Mouse (Mus musculus) midbrain, postnatal 0 days (tissue): ENCODE results near the gene As3mt. TPM values are rescaled to one million over a fixed set of nuclear protein-coding genes. Genes with fewer than 3 reads are reported as not detected.

Experiments
- ATAC-seq: fragments of 200-750 bp; cut with Nextera tagmentation; 2 replicates; pipeline ENCODE4 v1.8.0; 2017; ENCODE audit warnings: moderate number of reproducible peaks, mild to moderate bottlenecking, moderate TSS enrichment, moderate library complexity; ENCODE audit not compliant: low FRiP score
- DNase-seq: peaks from one replicate; pipeline ENCODE4 v3.0.0-alpha.2; 2015; ENCODE audit warnings: low spot score
- H3K27ac ChIP-seq: fragments of 300-500 bp; sonication (generic); 2 replicates; pipeline ENCODE4 v1.5.1; 2014; ENCODE audit warnings: low read depth, mild to moderate bottlenecking, low read length, mixed read lengths
- H3K27me3 ChIP-seq: fragments of 300-500 bp; sonication (generic); 2 replicates; pipeline ENCODE4 v1.6.1; 2014; ENCODE audit warnings: low read length, control low read depth, mixed read lengths; ENCODE audit not compliant: insufficient read depth
- H3K36me3 ChIP-seq: fragments of 300-500 bp; sonication (generic); 2 replicates; pipeline ENCODE4 v1.6.1; 2014; ENCODE audit warnings: low read length, control low read depth, mixed read lengths; ENCODE audit not compliant: insufficient read depth
- H3K4me1 ChIP-seq: fragments of 300-500 bp; sonication (generic); 2 replicates; pipeline ENCODE4 v1.6.1; 2014; ENCODE audit warnings: mild to moderate bottlenecking, control low read depth, antibody characterized with exemption, low read length, mixed read lengths; ENCODE audit not compliant: insufficient read depth
- H3K4me2 ChIP-seq: fragments of 300-500 bp; sonication (generic); 2 replicates; pipeline ENCODE4 v1.6.1; 2014; ENCODE audit warnings: low read depth, mild to moderate bottlenecking, low read length, mixed read lengths; ENCODE audit not compliant: poor library complexity, severe bottlenecking
- H3K4me3 ChIP-seq: fragments of 300-500 bp; sonication (generic); 2 replicates; pipeline ENCODE4 v1.5.1; 2014; ENCODE audit warnings: low read depth, mild to moderate bottlenecking, low read length, moderate library complexity
- H3K9ac ChIP-seq: fragments of 300-500 bp; sonication (generic); replicated peaks from 2 replicates; pipeline ENCODE4 v1.6.1; 2014; ENCODE audit warnings: mild to moderate bottlenecking, low read length, moderate library complexity, mixed read lengths; ENCODE audit not compliant: poor library complexity, severe bottlenecking
- H3K9me3 ChIP-seq: fragments of 300-500 bp; sonication (generic); 2 replicates; pipeline ENCODE4 v1.6.1; 2016; ENCODE audit warnings: low read length, control low read depth
- CTCF ChIP-seq: IDR thresholded peaks from 2 replicates; pipeline ENCODE4 v1.5.1; 2016; ENCODE audit warnings: antibody characterized with exemption, mild to moderate bottlenecking
- WGBS: fragments of 180-500 bp; shearing (Covaris S2); extraction: QIAGEN DNeasy Blood & Tissue Kit; methylation state at CpG from one replicate; pipeline ENCODE4 v1.1.7; 2014; 5-methylcytosine and 5-hydroxymethylcytosine counted together
- polyA plus RNA-seq: library from polyadenylated mRNA; unstranded; fragments of >200 nt; fragmentation: Nextera tagmentation; extraction: Ambion mirVana; gene quantifications from 2 replicates; pipeline ENCODE4 v1.2.1, GENCODE M21; 2015
- total RNA-seq: library from RNA; depleted of rRNA; stranded (reverse); fragments of >200 nt; gene quantifications from 2 replicates; pipeline ENCODE4 v1.2.3, GENCODE M21; 2014

Gene As3mt
- total and polyA plus RNA-seq, 2 experiments from 2014 or later = 21.3 to 36.4 TPM

GRCm38 (mm10) chr19:46760375-46761160 lies 53.3 kb downstream of the As3mt start:
- H3K4me2 ChIP-seq = peak overlapping the region; percentile 97
- 18% methylated on average over 29 of the region's 29 CpGs for WGBS
- peak overlapping the region; percentile 68 for H3K27ac ChIP-seq
- no peaks in the 10 kb centered on the region for H3K27me3 ChIP-seq
- peak; percentile 79 for ATAC-seq
- H3K4me1 ChIP-seq = peaks cover 11% of the 10 kb centered on the region; the same call in 1 of the 2 replicates
- H3K9ac ChIP-seq = no peak overlapping the region
- peak overlapping the region; percentile 73 for H3K4me3 ChIP-seq
- H3K9me3 ChIP-seq = no peaks in the 10 kb centered on the region
- peak; percentile 89 for DNase-seq
- no peaks in the 10 kb centered on the region for H3K36me3 ChIP-seq
- peak; percentile 95 for TF ChIP-seq CTCF

GRCm38 (mm10) chr19:46761247-46761946 lies 54.1 kb downstream of the As3mt start, which contains the start of gene Cnnm2:
Cnnm2 (plus strand) TSS chr19:46761596.
- H3K9me3 ChIP-seq = no peaks in the 10 kb centered on the region
- peak within 1 kb of the TSS; percentile 97 for H3K4me2 ChIP-seq
- peaks cover 14% of the 10 kb centered on the region; the same call in 1 of the 2 replicates for H3K4me1 ChIP-seq
- no peaks in the 10 kb centered on the region for H3K36me3 ChIP-seq
- H3K9ac ChIP-seq = peak within 1 kb of the TSS; percentile 76
- H3K27ac ChIP-seq = peak within 1 kb of the TSS; percentile 93
- ATAC-seq (peak; percentile 98), DNase-seq (peak; percentile 100)
- H3K4me3 ChIP-seq = peak within 1 kb of the TSS; percentile 73
- no peak; the same call in 1 of the 2 replicates for TF ChIP-seq CTCF
- no peaks in the 10 kb centered on the region for H3K27me3 ChIP-seq
- WGBS = under 1% methylated on average over 48 of the region's 59 CpGs

- H3K4me1 ChIP-seq = peaks cover 15% of the 10 kb centered on the region; the same call in 1 of the 2 replicates
- no peak for ATAC-seq
These were observed 54.7 kb downstream of the As3mt start for GRCm38 (mm10) chr19:46761971-46762290.

GRCm38 (mm10) chr19:46762291-46762991 lies 55.2 kb downstream of the As3mt start:
- H3K4me3 ChIP-seq = peak overlapping the region; percentile 73
- H3K27me3 ChIP-seq = no peaks in the 10 kb centered on the region
- H3K9me3 ChIP-seq = no peaks in the 10 kb centered on the region
- WGBS = under 1% methylated on average over 46 of the region's 50 CpGs
- H3K36me3 ChIP-seq = no peaks in the 10 kb centered on the region
- H3K9ac ChIP-seq = peak overlapping the region; percentile 76
- no peak for TF ChIP-seq CTCF
- H3K4me1 ChIP-seq = peaks cover 16% of the 10 kb centered on the region; the same call in 1 of the 2 replicates
- ATAC-seq (no peak), DNase-seq (peak; percentile 25)
- peak overlapping the region; percentile 93 for H3K27ac ChIP-seq
- H3K4me2 ChIP-seq = peak overlapping the region; percentile 85

More at GRCm38 (mm10) chr19:46761971-46762290, 54.7 kb downstream of the As3mt start:
- WGBS = 0% methylated on average over 20 of the region's 36 CpGs
- TF ChIP-seq CTCF = no peak
- H3K27ac ChIP-seq = peak overlapping the region; percentile 93
- no peaks in the 10 kb centered on the region for H3K9me3 ChIP-seq
- H3K9ac ChIP-seq = peak overlapping the region; percentile 76
- peak overlapping the region; percentile 73 for H3K4me3 ChIP-seq
- H3K27me3 ChIP-seq = no peaks in the 10 kb centered on the region
- no peaks in the 10 kb centered on the region for H3K36me3 ChIP-seq
- DNase-seq = no peak
- peak overlapping the region; percentile 85 for H3K4me2 ChIP-seq

GRCm38 (mm10) chr19:46762992-46763342 lies 55.7 kb downstream of the As3mt start:
- H3K27ac ChIP-seq = no peak overlapping the region
- peak; percentile 4 for DNase-seq
- H3K4me2 ChIP-seq = peak overlapping the region; percentile 85
- TF ChIP-seq CTCF = no peak
- peaks cover 16% of the 10 kb centered on the region; the same call in 1 of the 2 replicates for H3K4me1 ChIP-seq
- no peaks in the 10 kb centered on the region for H3K36me3 ChIP-seq
- no peak for ATAC-seq
- H3K27me3 ChIP-seq = no peaks in the 10 kb centered on the region
- H3K9ac ChIP-seq = peak overlapping the region; percentile 76
- 2% methylated on average over 19 of the region's 19 CpGs for WGBS
- H3K4me3 ChIP-seq = peak overlapping the region; percentile 73
- no peaks in the 10 kb centered on the region for H3K9me3 ChIP-seq
